Mouse (Mus musculus) spleen, embryonic (tissue): ENCODE measurements at regions not wholly inside any gene's neighbourhood (a gene's known extent, or its start where the extent isn't known, plus 50 kb on each side); places are given as distances from the start of the nearest gene placed in this dataset.

Source experiments
- CTCF ChIA-PET: fragments of 350-600 bp; sonication (Branson Sonifier 250); formaldehyde crosslinking; loops from one replicate; lab custom pipeline; 2022; lab: Charles Lee

DNA sequence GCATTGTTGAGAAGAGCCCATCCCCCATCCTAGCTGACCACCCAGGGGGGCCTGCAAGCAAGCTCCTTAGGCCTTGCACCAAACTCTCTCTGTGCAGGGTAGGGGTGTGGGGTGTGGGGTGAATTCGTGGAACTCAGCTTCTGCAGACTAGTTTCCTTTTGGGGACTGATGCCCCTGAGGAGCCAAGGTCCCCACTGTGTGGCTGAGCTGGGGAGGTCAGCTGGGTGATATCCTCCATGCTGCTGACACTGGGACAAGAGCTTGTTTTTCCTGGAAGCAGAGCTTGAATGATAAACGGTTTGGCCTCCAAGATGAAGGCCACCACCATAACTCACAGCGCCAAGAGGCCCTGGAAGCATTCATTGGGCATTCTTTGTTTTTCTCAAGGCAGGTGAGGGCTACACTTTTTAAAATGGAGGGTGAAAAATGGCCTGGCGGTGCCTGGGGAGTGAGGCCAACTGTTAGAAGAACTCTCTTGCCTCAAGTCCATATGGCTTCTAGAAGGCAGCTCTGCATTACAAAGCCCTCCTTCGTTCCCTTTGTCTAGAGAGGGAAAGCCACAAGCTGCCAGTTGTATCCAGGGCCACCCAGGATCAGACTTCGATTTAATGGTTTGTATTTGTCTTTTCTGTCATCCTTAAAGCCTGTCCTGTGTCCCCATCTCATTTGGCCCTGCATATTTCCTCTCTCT, 98.8 kb downstream of the Tle3 start:
- CTCF ChIA-PET: no interaction called here

DNA sequence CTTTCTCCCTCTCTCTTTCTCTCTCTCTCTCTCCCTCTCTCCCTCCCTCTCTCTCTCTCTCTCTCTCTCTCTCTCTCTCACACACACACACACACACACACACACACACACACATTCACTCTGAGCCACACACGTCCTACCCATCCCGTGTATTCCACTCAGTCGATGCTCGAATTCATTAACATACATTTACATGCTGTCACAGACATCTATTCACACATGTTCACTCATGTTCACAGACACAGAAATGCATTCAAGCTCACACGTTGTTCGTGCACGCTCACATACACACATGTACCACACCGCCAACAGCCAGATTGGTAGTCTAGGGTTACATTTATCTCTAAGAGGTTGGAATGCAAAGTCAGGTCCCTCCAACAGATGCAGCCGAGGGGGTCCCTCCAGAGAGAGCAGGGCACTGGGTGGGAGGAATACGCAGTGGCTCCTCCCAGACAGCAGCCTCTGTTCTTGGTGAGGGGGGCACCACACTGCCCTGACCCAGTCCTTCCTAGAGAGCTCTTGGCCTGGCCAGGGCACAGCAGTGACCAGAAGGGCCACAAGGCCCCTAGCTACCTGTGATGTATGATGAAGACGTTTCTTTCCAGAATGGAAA, 96.8 kb downstream of the Tle3 start:
- CTCF ChIA-PET: no interaction called here

DNA sequence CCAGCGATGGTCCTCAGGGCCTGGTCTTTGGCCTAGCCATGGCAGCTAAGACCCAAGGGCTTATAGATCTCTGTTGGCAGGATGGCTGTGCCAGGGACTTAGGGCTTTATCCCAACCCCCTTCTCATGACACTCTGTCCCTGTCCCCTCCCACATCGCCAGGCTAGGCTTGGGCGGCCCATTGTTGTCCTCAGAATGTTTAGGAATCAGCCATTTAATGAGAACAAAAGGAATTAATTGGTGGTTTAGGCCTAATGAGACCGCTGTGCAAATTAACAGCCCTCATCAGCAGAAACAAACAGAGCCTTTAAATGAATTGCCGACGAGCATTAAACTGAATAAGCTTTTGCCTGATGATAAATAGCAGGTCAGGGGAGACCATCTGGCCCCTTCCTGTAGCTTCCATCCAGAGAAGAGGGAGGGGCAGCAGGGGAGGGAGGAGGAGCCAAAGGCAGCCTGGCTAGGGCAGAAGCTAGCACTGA, 96.2 kb downstream of the Tle3 start:
- CTCF ChIA-PET: no interaction called here
